Mouse (Mus musculus) lung, postnatal 0 days (tissue): ENCODE data around the gene Dpm3.

Experiments
- CTCF ChIP-seq: IDR thresholded peaks from 2 replicates; pipeline ENCODE4 v1.5.1; 2016; ENCODE audit warnings: antibody characterized with exemption, mild to moderate bottlenecking
- EP300 ChIP-seq: IDR thresholded peaks from 2 replicates; pipeline ENCODE4 v1.6.1; 2016; ENCODE audit warnings: antibody characterized with exemption, mild to moderate bottlenecking, control low read depth

DNA sequence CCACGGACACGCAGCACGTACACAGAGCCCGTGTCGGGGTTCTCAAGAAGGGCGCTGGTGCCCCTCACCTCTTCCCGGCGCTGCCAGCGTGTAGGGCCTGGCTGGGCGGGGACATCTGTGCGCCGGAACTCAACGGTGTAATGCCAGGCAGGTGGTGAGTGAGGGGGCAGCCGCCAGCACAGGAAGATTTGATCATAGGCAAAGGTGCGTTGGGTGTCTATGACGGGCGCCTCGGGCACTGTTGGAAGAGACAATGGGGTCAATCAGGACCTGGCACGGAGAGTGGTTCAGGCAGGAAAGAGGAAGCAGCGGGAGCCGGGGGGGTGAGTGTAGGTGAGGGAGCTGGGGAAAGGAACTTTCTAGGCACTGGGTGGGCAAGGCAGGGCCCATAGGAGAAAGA is 21.5 kb upstream of the Dpm3 start:
- TF ChIP-seq CTCF (no peak), EP300 (no peak)
